Mouse (Mus musculus) natural killer cell, adult 2 months (primary cell): ENCODE data around the gene Lamb1.

Source experiments
- DNase-seq, 2 experiments: peaks; one replicate each; pipeline ENCODE4 v3.0.0; 2022; ENCODE audit warnings: low spot score in 2 of 2

Gene Lamb1

GRCm38 (mm10) chr12:31252259-31252658 is 12.8 kb upstream of the Lamb1 start:
- no peak for DNase-seq

DNA sequence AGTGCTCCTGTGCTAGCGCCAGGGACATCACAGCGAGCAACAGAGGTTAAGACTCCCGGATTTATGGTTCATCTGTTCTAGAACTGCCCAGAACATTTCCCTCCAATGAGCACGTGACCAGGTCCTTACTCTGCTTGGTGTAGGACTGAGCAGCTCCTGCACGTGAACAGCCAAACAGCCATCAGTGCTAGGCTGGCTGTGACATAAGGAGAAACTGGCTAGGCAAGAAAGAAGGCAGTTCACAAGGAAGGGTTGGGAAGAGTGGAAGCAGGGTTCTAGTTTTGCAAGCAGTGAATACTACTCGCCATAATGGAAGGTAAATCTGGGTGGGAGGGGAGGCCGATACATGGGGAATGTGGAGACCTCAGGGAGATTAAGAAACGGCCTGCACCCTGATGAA is 10.1 kb upstream of the Lamb1 start:
- DNase-seq: no peak

GRCm38 (mm10) chr12:31256121-31256903 is 8.7 kb upstream of the Lamb1 start:
- no peak for DNase-seq

DNA sequence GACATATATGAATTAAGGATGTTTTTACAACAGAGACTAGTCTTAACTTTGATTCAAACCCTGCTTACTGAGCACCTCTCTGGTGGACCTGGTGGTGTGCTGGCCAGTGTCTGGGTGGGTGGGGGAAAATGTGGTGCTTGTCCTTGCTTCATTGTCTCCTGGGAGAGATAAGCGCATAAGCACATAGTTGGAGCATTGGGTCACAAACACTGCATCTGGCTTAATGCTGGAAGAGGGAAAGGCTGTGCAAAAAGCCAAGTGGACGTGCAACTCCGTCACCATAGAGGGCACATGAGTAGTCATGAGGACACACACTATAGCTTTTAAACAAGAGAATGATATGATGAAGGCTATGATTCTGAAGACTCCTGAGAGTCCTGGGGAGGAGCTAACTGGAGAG is 3.2 kb upstream of the Lamb1 start:
- no peak for DNase-seq

- no peak for DNase-seq
Measured at GRCm38 (mm10) chr12:31263921-31264320, 1.1 kb upstream of the Lamb1 start.

DNA sequence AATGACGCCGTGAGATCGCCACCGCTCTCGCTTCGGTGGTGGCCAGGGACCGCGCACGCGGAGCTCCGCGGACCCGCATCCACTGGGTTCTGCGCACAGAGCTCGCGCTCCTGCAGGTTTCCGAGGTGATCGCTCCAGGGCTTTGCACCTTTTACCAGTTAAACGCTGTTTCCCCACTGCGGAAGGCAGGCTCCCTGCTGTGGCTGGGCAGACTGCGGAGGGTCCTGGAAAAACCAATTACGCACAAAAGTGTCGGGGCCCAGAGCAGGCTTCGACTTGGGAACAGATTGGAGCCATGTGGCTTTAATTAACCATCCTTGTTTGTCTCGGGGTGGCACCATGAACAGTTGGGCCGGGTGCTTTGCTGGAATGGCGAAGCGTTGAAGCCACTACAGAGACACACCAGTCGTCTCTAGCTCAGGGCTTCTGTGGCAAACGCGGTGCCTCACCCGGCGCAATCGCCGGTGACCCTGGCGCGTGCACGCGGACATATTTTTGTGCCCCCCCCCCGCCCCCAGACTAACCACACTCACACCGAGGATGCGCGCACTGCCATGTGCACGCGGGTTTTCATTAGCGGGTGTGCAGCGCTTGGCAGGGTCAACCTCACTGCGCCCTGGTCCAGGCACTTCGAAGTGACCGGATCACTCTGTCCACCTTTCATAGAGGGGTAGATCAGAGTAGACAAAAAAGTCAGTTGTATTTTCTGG is 843 bp downstream of the Lamb1 start:
- DNase-seq: no peak

DNA sequence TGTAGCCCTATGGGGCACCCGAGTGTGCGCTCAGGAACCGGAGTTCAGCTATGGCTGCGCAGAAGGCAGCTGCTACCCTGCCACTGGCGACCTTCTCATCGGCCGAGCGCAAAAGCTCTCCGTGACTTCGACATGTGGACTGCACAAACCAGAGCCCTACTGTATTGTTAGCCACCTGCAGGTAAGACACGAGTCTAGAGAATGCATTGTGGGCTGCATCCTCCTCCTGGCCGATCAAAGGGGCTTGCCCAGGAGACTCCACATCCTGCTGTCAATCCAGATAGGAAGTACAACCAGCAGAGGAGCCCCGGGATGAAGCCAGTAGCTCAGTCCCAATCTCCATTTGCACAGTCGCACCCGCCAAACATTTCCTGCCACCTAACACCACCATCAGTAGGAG is 1.7 kb downstream of the Lamb1 start:
- DNase-seq: no peak

GRCm38 (mm10) chr12:31267363-31267762 is 2.3 kb downstream of the Lamb1 start:
- no peak for DNase-seq

GRCm38 (mm10) chr12:31268315-31268714 is 3.3 kb downstream of the Lamb1 start:
- no peak for DNase-seq

- DNase-seq: no peak
Measured at GRCm38 (mm10) chr12:31269020-31269597, 4.1 kb downstream of the Lamb1 start.

DNA sequence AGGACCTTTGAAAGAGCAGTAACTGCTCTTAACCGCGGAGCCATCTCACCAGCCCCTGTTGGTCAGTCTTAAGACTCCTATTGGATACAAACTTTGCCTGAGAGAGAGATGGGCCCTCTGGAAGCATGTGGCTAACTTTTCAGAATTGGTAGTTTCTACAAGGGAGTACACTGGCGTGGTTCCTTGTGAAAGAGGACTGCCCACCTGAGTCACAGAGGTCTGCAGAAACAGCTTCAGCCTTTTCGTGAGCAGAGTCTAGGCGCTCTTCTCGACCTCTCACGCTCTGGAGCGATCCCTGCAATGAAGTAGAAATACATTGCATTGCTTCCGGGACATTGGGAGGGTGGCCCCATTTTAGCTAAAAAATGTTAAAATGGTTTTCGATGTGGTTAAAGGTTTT is 5.3 kb downstream of the Lamb1 start:
- DNase-seq: no peak

DNA sequence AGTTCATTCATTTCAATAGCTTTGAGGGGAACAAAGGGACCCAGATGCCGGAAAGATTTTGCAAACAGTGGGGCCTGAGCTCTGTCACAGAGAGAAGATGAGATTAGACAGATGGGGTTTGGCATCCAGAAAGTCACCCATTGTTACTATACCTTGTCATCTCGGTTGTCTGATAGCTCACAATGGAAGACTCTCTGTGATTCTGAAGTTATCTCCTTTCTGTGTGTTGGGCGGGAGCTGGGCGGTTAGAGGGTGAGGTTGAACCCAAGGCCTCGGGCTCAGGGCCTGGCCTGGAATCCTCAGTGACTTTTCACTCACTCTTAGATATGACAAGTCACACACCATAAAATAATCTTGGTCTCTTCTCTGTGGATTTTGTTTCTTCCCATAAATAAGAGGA is 5.7 kb downstream of the Lamb1 start:
- no peak for DNase-seq

GRCm38 (mm10) chr12:31271361-31272011 is 6.5 kb downstream of the Lamb1 start:
- no peak for DNase-seq

DNA sequence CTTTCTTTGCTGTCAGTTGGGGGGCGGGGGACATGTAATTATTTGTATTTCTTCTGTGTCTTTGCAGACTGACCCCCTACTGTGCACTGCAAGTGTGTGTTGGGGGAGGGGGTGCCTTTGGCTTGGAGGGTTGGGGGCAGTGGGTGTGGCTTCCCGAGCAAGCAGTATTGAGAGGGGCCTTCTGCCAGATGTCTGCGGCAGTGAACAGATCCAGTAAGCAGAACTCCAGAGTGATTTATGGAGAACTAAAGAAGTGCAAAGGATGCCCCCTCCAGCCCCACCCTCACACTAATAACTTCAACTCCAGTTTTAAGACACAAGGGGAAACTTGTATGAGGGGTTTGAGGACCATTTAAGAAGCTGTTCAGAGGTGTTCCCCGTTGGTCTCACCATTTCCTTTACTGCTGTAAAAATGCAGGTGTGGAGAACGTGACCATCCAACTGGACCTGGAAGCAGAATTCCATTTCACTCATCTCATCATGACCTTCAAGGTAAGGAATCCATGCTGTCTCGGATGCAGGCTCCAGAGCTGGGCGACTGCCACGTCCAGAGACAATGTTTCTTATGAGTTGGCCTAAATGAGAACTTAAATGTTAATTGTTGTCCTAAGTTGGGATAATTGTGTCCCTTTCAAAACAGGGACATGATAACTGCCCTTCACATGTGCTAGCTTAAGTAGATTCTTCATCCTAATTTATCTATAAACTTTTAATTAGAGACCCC is 7.1 kb downstream of the Lamb1 start:
- DNase-seq: no peak

DNA sequence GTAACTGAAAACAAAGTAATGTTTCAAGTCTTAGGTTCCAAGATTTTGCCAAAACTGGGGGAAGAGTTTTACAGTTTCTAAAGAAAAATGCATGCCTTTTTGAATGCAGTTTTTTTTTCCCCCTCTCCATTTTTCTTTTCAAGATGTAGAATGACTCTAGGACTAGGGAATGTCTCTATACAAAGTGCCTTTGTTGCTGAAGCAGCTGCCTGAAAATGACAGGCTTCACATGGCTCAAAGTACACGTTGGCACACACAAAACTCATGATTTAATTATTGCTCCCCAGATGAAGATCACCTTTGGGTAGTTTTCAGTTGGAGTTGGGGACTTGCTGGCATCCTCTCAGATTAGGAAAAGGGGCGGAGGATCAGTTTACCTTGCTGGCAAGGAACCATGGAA is 7.8 kb downstream of the Lamb1 start:
- DNase-seq: no peak

DNA sequence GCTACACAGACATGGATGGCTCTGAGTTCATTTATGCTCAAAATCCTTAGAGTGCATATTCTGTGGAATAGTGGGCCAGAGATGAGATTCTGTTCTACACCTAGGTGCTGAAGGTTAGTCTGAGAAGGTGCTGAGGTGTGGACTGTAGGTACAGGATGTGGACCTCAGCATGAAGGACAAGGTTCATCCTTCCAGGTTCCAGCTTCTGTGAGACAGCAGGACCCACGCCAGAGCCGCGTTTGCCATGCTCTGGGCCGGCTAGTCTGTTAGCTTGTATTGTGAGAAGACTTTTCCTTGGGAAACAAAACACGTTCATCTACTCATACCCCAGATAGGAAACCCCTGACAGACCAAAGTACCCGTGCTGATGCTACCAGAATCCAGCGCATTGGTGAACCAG is 8.6 kb downstream of the Lamb1 start:
- no peak for DNase-seq

DNA sequence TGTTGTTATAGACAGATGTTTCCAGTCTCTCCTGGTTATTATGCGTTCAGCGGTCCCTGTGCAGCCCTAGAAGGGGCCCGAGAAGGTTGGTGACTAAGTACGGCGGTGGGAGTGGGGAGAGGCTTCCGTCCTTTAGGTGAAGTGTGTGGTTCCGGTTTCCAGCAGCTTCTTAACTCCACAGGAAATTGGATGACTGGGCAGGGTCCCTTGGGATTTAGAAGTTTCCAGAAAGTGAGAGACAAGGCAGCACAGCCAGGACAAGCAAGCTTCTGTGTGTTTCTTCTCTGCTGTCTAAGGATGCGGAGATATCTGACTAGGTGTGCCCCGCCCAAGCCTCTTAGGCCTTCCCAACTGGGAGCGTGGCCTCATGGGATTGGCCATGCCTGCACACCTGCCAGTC is 10.4 kb downstream of the Lamb1 start:
- DNase-seq: no peak

DNA sequence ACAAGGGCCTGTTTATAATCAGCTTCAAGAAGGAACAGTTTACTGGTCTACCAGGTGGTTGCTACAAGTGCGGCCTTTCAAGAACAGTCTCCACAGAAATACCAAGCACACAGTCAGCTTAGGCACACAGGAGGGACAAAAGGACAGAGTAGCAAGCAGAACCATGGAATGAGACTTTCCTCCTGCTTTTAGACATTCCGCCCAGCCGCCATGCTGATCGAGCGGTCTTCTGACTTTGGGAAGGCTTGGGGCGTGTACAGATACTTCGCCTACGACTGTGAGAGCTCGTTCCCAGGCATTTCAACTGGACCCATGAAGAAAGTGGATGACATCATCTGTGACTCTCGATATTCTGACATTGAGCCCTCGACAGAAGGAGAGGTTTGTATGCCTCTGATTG is 13.2 kb downstream of the Lamb1 start:
- DNase-seq: no peak

GRCm38 (mm10) chr12:31280318-31280717 is 15.3 kb downstream of the Lamb1 start:
- no peak for DNase-seq

DNA sequence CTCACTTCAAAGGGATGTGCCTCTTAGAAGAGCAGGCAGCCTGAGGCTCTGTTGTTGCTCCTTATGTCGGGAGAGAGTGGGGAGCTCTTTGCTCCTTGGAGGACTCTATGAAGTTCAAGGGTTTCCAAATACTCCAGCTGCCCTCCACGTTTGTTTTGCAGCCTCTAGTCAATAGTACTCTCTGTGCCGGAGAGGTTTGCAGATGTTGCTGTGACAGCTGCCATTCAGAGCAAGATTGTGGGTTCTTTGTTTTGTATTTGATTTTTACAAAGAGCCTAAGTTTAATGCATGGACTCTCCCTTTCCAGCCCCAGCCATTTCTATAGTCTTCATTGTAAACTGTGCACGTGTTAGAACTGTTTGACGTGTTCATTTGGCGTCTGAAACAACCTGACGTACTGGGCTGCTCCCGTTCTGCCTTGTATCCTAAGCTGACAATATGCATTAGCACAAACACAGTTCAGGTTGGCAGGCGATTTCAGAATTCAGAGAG is 16.1 kb downstream of the Lamb1 start:
- DNase-seq: no peak

- no peak for DNase-seq
Measured at GRCm38 (mm10) chr12:31282241-31282640, 17.2 kb downstream of the Lamb1 start.

GRCm38 (mm10) chr12:31283131-31283530 is 18.1 kb downstream of the Lamb1 start:
- DNase-seq: no peak
